Mouse (Mus musculus) forebrain, postnatal 0 days (tissue): ENCODE measurements around the gene Enpp6. TPM values are rescaled to one million over a fixed set of nuclear protein-coding genes. Genes with fewer than 3 reads are reported as not detected.

Experiments
- ATAC-seq: fragments of 200-750 bp; cut with Nextera tagmentation; 2 replicates; pipeline ENCODE4 v1.8.0; 2017; ENCODE audit warnings: mild to moderate bottlenecking, moderate library complexity
- DNase-seq: peaks from one replicate; pipeline ENCODE4 v3.0.0-alpha.2; 2015
- H3K27ac ChIP-seq: fragments of 300-500 bp; sonication (generic); 2 replicates; pipeline ENCODE4 v1.5.1; 2014; ENCODE audit warnings: low read depth, mild to moderate bottlenecking, antibody characterized with exemption, low read length, moderate library complexity, mixed read lengths
- H3K27me3 ChIP-seq: fragments of 300-500 bp; sonication (generic); 2 replicates; pipeline ENCODE4 v1.6.1; 2014; ENCODE audit warnings: mild to moderate bottlenecking, low read length, mixed read lengths; ENCODE audit not compliant: insufficient read depth
- H3K36me3 ChIP-seq: fragments of 300-500 bp; sonication (generic); 2 replicates; pipeline ENCODE4 v1.6.1; 2014; ENCODE audit warnings: mild to moderate bottlenecking, moderate library complexity; ENCODE audit not compliant: insufficient read depth
- H3K4me1 ChIP-seq: fragments of 300-500 bp; sonication (generic); 2 replicates; pipeline ENCODE4 v1.6.1; 2014; ENCODE audit warnings: antibody characterized with exemption; ENCODE audit not compliant: insufficient read depth
- H3K4me2 ChIP-seq: fragments of 300-500 bp; sonication (generic); 2 replicates; pipeline ENCODE4 v1.6.1; 2014; ENCODE audit warnings: low read depth, mild to moderate bottlenecking, moderate library complexity
- H3K4me3 ChIP-seq: fragments of 300-500 bp; sonication (generic); 2 replicates; pipeline ENCODE4 v1.5.1; 2014; ENCODE audit warnings: low read depth, low read length, mixed read lengths
- H3K9ac ChIP-seq: fragments of 300-500 bp; sonication (generic); 2 replicates; pipeline ENCODE4 v1.6.1; 2014; ENCODE audit warnings: mild to moderate bottlenecking
- H3K9me3 ChIP-seq: fragments of 300-500 bp; sonication (generic); 2 replicates; pipeline ENCODE4 v1.6.1; 2016; ENCODE audit warnings: low read length
- CTCF ChIP-seq: sonication (generic); IDR thresholded peaks from 2 replicates; pipeline ENCODE4 v1.5.1; 2016; ENCODE audit warnings: antibody characterized with exemption, control low read depth, low read depth
- WGBS: fragments of 180-500 bp; shearing (Covaris S2); extraction: QIAGEN DNeasy Blood & Tissue Kit; methylation state at CpG from one replicate; pipeline ENCODE4 v1.1.7; 2014; 5-methylcytosine and 5-hydroxymethylcytosine counted together
- polyA plus RNA-seq: library from polyadenylated mRNA; unstranded; fragments of >200 nt; fragmentation: Nextera tagmentation; extraction: Ambion mirVana; gene quantifications from 2 replicates; pipeline ENCODE4 v1.2.1, GENCODE M21; 2015
- total RNA-seq: library from RNA; depleted of rRNA; stranded (reverse); fragments of >200 nt; gene quantifications from 2 replicates; pipeline ENCODE4 v1.2.3, GENCODE M21; 2014; rRNA removed

Enpp6 gene
- total and polyA plus RNA-seq, 2 experiments from 2014 or later = 0.38 to 0.43 TPM

DNA sequence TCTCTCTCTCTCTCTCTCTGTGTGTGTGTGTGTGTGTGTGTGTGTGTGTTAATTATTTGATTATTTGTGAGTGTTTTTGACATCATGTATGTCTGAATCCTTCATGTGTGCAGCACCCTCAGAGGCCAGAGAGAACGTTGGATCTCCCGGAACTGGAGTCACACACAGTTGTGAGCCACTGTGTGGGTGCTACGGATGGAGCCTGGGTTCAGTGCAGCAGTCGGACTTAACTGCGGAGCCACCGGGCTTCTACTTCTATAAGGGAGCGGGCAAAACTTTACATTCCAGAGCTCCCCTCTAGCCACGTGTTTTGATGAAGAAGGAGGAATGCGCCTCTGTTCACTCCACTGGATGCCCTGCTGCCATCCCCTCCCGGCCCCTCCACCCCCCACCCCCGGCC, 148.0 kb downstream of the Enpp6 start:
- no peak for TF ChIP-seq CTCF
- Histone ChIP-seq H3K27ac (no peak overlapping the region), H3K4me1 (no peaks in the 10 kb centered on the region), H3K4me2 (no peak overlapping the region), H3K36me3 (no peaks in the 10 kb centered on the region), H3K9ac (no peak overlapping the region), H3K27me3 (no peaks in the 10 kb centered on the region), H3K4me3 (no peak overlapping the region), H3K9me3 (no peaks in the 10 kb centered on the region; the same call in 1 of the 2 replicates)
- DNase-seq (no peak), ATAC-seq (no peak)
- WGBS = 51% methylated on average over 11 of the region's 11 CpGs

DNA sequence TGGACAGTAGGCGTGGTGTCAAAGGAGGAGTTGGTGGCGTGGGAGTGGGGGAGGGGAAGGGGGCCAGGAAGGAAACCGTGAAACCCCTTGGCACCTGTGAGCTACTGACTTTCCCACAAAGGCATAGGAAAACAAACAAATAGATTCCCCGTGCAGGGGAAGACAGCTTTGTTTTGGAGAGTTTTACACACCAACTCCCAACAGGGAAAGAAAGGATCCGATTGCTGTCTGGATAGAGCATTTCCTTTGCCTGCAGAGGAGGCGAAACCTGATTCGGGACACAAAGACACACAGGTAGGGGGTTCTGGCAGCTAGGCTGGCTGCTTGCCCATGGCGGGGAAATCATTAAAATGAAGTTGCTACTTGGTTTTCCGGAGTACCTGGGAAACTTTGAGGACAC, 148.9 kb downstream of the Enpp6 start:
- TF ChIP-seq CTCF = no peak
- 16% methylated on average over 9 of the region's 9 CpGs for WGBS
- Histone ChIP-seq H3K9me3 (no peaks in the 10 kb centered on the region; the same call in 1 of the 2 replicates), H3K27ac (no peak overlapping the region), H3K9ac (no peak overlapping the region), H3K4me2 (0 out of 2 replicates have a peak overlapping the region, but pooled peaks have one; percentile 4), H3K36me3 (no peaks in the 10 kb centered on the region), H3K4me3 (no peak overlapping the region), H3K27me3 (no peaks in the 10 kb centered on the region), H3K4me1 (no peaks in the 10 kb centered on the region)
- DNase-seq (no peak), ATAC-seq (no peak)

DNA sequence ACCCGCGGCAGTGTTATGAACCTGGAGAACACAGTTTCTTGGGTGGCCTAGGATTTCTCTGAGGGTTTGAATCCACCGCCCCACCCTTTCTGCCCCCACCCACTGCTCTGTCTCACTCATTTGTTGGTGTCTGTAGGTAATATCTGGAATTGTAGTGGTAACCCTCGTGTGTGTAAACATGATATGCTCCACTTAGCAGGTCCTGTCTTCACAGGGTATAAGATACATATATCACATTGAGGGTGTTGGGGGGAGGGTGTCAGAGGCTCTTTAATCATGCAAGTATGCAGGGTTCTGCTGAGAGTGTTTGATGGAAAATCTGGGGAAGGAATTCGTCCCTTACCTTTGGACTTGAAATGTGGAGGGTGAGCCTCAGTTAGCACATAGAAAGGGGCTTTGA, 149.4 kb downstream of the Enpp6 start:
- Histone ChIP-seq H3K4me1 (no peaks in the 10 kb centered on the region), H3K27me3 (no peaks in the 10 kb centered on the region), H3K4me2 (no peak overlapping the region), H3K4me3 (no peak overlapping the region), H3K36me3 (no peaks in the 10 kb centered on the region), H3K9ac (no peak overlapping the region), H3K27ac (no peak overlapping the region), H3K9me3 (no peaks in the 10 kb centered on the region; the same call in 1 of the 2 replicates)
- no peak for TF ChIP-seq CTCF
- ATAC-seq = no peak
- DNase-seq = no peak
- WGBS = 43% methylated on average over 5 of the region's 5 CpGs

DNA sequence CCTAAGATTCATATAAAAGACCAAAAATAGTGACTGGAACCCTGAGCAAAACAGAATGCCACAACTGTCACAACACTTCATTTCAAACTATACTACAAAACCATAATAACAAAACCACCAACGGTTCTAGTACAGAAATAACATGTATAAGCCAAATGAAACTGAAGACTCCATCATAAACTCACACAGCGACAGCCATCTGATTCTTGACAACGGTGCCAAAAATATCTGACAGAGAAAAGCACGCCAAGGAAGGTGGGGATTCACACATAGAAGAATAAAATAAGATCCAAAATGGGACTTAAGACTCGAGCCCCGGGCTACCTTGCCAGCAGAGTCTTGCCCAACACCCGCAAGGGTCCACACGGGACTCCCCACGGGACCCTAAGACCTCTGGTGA, 158.6 kb downstream of the Enpp6 start:
- DNase-seq = no peak
- WGBS = 82% methylated on average over 7 of the region's 9 CpGs
- Histone ChIP-seq H3K4me3 (no peak overlapping the region), H3K36me3 (no peaks in the 10 kb centered on the region), H3K4me2 (no peak overlapping the region), H3K9me3 (no peaks in the 10 kb centered on the region), H3K9ac (no peak overlapping the region), H3K27me3 (no peaks in the 10 kb centered on the region), H3K27ac (no peak overlapping the region), H3K4me1 (no peaks in the 10 kb centered on the region)
- ATAC-seq = no peak
- TF ChIP-seq CTCF = no peak

Other genes starting within 250 kb of the Enpp6 start
- gene Irf2, start 247.2 kb upstream of the Enpp6 start, total RNA-seq = 3.0 and 8.5 TPM in 2 replicates
- 5.4 and 9.1 TPM in 2 replicates for gene Irf2, start 247.2 kb upstream of the Enpp6 start, polyA plus RNA-seq